Mouse (Mus musculus) megakaryocyte, adult 5-6 weeks (primary cell): ENCODE measurements around the gene Pmel. TPM values are rescaled to one million over a fixed set of nuclear protein-coding genes. Genes with fewer than 3 reads are reported as not detected.
"Not testable (repeated sequence)": the region's sequence is repeated elsewhere in the genome, so short reads cannot be mapped to it uniquely, and the experiment has no call there.

Source experiments
- ATAC-seq: 2 replicates; pipeline ENCODE4 v1.8.0; 2016; ENCODE audit warnings: mild to moderate bottlenecking, inconsistent platforms; ENCODE audit not compliant: poor library complexity, severe bottlenecking
- total RNA-seq, 2 experiments: library from RNA; stranded (forward) in 1 of 2; stranded (reverse) in 1 of 2; fragments of 153-499, 151-499 nt in 1 of 2; fragments of 221-1000, 200-1000 nt in 1 of 2; gene quantifications; 2 replicates each; pipeline versions ENCODE4 v1.2.3 to v1.2.4; 2015 to 2017

Pmel gene
- total RNA-seq, 2 experiments from 2014 or later, result 0.07 to 0.16 TPM

GRCm38 (mm10) chr10:128700712-128701111, 3.3 kb upstream of the Pmel start:
- no peak for ATAC-seq

DNA sequence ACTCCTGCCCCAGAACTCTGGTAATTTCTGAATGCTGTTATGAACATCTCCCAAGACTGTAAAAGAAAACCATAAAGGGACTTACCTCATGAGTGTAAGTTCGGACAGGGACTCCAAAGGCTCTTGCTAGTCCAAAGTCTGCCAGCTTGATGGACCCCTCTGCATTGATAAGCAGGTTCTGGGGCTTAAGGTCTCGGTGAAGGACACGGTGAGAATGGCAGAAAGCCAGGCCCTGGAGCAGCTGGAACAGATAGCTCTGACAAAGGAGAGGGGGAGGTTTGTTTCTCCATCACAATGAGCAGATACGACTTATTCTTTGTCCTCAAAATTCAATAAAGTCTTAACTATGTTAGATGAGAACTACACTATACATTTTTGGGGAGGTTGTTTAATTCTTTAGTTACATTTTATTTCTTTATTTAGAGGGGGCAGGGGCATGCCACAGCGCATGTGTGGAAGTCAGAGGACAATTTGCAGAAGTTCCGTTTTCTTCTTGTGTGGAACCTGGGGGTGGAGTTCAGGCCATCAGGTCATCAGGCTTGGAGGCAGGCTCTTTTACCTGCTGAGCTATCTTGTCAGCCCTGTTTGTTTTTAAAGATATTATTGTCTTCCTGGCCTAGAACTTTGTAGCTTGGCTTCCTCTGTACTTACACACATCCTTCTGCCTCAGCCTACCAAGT, 1.5 kb upstream of the Pmel start:
- peak; percentile 51 for ATAC-seq

- ATAC-seq, result peak; percentile 93
Observed at GRCm38 (mm10) chr10:128704491-128705316, 709 bp downstream of the Pmel start, which contains the start of gene Cdk2. Gene Cdk2 (minus strand): TSS chr10:128705031.

- no peak for ATAC-seq
Observed at GRCm38 (mm10) chr10:128705317-128705693, 1.3 kb downstream of the Pmel start.

- ATAC-seq, result not testable (repeated sequence)
Observed at GRCm38 (mm10) chr10:128711318-128711717, 7.3 kb downstream of the Pmel start.

DNA sequence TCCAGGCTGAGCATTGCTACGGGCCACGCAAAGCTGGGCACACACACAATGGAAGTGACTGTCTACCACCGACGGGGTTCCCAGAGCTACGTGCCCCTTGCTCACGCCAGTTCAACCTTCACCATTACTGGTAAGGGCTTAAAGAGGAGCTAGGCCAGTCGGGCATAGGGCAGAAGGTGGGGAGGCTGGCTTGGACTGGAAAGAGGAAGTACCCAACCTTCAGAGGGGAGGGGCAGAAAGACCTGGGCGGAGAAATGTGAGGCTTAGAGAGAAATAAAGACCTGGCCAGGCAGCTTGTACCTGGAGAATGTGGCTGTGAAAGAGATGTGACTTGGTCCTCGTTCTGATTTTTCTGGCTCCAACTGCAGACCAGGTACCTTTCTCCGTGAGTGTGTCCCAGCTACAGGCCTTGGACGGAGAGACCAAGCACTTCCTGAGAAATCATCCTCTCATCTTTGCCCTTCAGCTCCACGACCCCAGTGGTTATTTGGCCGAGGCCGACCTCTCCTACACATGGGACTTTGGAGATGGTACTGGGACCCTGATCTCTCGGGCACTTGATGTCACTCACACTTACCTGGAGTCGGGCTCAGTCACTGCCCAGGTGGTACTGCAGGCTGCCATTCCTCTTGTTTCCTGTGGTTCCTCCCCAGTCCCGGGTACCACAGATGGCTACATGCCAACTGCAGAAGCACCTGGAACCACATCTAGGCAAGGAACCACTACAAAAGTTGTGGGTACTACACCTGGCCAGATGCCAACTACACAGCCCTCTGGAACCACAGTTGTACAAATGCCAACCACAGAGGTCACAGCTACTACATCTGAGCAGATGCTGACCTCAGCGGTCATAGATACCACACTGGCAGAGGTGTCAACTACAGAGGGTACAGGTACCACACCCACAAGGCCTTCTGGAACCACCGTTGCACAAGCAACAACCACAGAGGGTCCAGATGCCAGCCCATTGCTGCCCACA, 11.9 kb downstream of the Pmel start:
- peak; percentile 95 for ATAC-seq

- ATAC-seq, result not testable (repeated sequence)
Observed at GRCm38 (mm10) chr10:128725466-128725865, 21.5 kb downstream of the Pmel start.

DNA sequence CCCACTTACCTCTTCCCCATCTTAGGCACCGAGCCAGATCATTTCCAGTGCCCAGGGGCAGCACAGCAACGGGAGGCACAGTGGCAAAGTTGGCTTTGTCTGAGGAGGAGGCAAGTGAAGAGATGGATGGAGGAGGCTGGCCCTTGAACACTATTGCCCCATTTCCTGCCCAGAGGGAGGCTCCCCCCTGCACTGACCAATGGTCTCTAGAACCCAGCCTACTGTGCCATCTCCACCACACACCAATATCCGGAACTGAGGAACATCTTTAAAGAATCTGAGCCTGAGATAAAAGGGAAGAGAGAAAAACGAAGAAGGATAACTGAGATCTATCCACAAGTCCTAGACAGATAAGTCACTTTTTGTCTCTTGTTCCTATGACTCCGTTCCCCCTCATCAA, 24.1 kb downstream of the Pmel start:
- peak; percentile 90 for ATAC-seq

GRCm38 (mm10) chr10:128731002-128731433, 27.0 kb downstream of the Pmel start:
- peak; percentile 89 for ATAC-seq

- no peak for ATAC-seq
Observed at GRCm38 (mm10) chr10:128731992-128732391, 28.0 kb downstream of the Pmel start.

DNA sequence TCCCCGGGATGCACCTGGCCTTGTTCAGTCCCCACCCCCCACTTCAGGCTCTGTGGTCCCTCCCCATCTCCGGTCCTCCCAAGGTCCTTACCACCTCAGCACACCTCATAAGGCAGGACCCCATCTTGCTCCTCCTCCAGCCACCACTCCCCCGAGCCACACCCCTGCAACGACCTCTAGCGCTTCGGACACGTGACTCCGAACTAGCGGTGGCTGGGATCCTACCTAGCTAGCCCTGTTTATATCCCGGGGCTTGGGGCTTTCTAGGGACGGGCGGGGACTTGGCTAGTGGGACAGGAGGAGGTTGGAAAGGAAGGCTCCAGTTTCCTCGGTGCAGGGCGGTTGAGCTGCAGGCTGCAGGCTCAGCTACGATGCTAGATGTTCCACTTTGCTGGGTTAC, 33.4 kb downstream of the Pmel start:
- ATAC-seq, result no peak

DNA sequence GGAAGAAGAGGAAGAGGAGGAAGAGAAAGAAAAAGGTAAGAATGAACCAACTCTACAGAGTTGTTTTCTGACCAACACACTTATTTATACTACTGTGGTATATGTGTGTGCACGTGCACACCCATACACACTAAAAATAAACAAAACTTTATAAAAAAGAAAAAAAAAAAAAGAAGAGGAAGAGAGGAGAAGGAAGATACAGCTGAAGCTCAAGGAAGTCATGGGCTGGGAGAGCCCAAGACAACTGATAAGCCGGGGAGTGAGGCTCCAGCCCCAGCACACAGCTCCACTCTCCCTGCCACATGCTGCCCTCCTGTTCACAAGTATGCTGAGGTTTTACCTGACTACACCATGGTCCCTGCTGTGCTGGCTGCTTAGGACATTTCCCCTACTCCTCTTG, 36.3 kb downstream of the Pmel start:
- ATAC-seq, result no peak

DNA sequence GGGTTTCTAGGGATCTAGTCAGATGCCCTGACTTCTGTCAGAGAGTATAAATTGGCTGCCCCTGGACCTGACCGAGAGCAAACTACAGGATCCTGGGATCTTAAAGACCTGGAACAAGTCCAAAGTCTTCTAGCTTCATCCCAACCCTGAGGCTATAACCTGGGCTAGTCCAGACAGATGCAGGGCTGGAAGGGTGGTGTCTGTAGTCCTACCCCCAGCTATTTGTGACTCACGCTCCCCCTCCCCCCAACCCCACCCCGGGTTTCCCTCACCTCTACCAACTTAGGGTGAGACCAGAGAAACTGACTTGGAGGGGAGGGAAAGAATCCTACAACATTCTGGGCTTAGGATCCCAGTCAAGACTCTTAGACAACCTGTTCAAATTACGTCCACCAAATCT, 38.6 kb downstream of the Pmel start:
- no peak for ATAC-seq

GRCm38 (mm10) chr10:128743235-128743634, 39.2 kb downstream of the Pmel start:
- ATAC-seq, result peak; percentile 39

DNA sequence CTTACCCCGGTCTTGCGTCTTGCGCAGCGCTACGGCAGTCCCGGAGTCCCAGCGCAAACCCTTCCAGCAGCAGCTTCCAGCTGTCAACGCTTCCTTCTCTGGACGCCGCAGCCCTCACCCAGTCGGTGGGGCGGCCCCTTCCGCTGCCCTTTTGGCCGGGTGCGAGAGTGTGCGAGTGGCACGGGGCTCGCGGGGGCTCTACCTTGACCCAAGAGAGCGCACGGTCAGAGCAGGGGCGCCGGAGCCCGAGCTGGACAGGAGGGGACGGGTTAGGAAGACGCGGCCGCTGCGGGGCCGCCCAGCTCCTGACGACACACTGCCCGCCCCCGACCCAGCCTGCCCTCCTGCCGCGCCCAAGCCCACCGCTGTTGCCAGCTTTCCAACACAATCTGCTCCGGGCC, 39.8 kb downstream of the Pmel start:
- peak; percentile 23 for ATAC-seq

GRCm38 (mm10) chr10:128744211-128744610, 40.2 kb downstream of the Pmel start:
- ATAC-seq, result no peak

- ATAC-seq, result no peak
Observed at GRCm38 (mm10) chr10:128744680-128745601, 40.9 kb downstream of the Pmel start, which contains the start of gene Dgka. Gene Dgka (minus strand): TSS chr10:128744855.

- peak; percentile 11; the same call in 1 of the 2 replicates for ATAC-seq
Observed at GRCm38 (mm10) chr10:128745946-128746613, 42.1 kb downstream of the Pmel start.

- ATAC-seq, result no peak
Observed at GRCm38 (mm10) chr10:128746972-128747645, 43.1 kb downstream of the Pmel start.
